Mouse (Mus musculus) embryonic fibroblast, embryonic 13.5 days (primary cell): ENCODE results near the gene Tk2. TPM values are rescaled to one million over a fixed set of nuclear protein-coding genes. Genes with fewer than 3 reads are reported as not detected.
"Not testable (repeated sequence)": the region's sequence is repeated elsewhere in the genome, so short reads cannot be mapped to it uniquely, and the experiment has no call there.

Experiments
- H3K27ac ChIP-seq: 2 replicates; pipeline ENCODE4 v1.5.1; 2012; ENCODE audit warnings: low read length, control low read depth, inconsistent platforms; ENCODE audit not compliant: insufficient read depth
- H3K4me1 ChIP-seq: 2 replicates; pipeline ENCODE4 v1.6.1; 2011; ENCODE audit warnings: low read length; ENCODE audit not compliant: control insufficient read depth, insufficient read depth
- H3K4me3 ChIP-seq: 2 replicates; pipeline ENCODE4 v1.5.1; 2011; ENCODE audit warnings: mild to moderate bottlenecking, control low read depth, low read length; ENCODE audit not compliant: insufficient read depth
- CTCF ChIP-seq: IDR thresholded peaks from 2 replicates; pipeline ENCODE4 v1.5.1; 2011; ENCODE audit warnings: mild to moderate bottlenecking, control low read depth, low read length, moderate library complexity, borderline replicate concordance; ENCODE audit not compliant: insufficient read depth
- POLR2A ChIP-seq: IDR thresholded peaks from 2 replicates; pipeline ENCODE4 v1.6.1; 2011; ENCODE audit warnings: low read depth, mild to moderate bottlenecking, control low read depth, low read length, moderate library complexity
- polyA plus RNA-seq: library from polyadenylated mRNA; stranded (reverse); fragments of >200 nt; gene quantifications from 2 replicates; pipeline ENCODE4 v1.2.4, GENCODE M21; 2011; ENCODE audit warnings: low read depth; ENCODE audit not compliant: missing spikeins, insufficient read length

Gene Tk2
- polyA plus RNA-seq: 12.8 and 16.9 TPM in 2 replicates

GRCm38 (mm10) chr8:104248276-104248675 is at the start of gene Tk2:
Tk2 (minus strand) TSS chr8:104248558.
- Histone ChIP-seq H3K27ac (no peak within 1 kb of the TSS), H3K4me1 (no peaks in the 10 kb centered on the region), H3K4me3 (peak within 1 kb of the TSS; percentile 81)
- TF ChIP-seq CTCF (no peak), POLR2A (peak; percentile 86)

- no peak overlapping the region for H3K27ac ChIP-seq
- no peaks in the 10 kb centered on the region for H3K4me1 ChIP-seq
- H3K4me3 ChIP-seq: no peak overlapping the region
- no peak for TF ChIP-seq POLR2A
- no peak for TF ChIP-seq CTCF
These were observed 46.0 kb upstream of the Tk2 start for GRCm38 (mm10) chr8:104294396-104294795.

- H3K4me1 ChIP-seq, H3K4me3 ChIP-seq, H3K27ac ChIP-seq: not testable (repeated sequence)
These were observed 44.7 kb upstream of the Tk2 start, which contains the start of gene Cmtm2a for GRCm38 (mm10) chr8:104293081-104293480. Cmtm2a (minus strand) TSS chr8:104293181.

- TF ChIP-seq CTCF (no peak), POLR2A (no peak)
- H3K4me3 ChIP-seq: no peak overlapping the region
- H3K27ac ChIP-seq: no peak overlapping the region
- H3K4me1 ChIP-seq: no peaks in the 10 kb centered on the region
These were observed 20.6 kb upstream of the Tk2 start for GRCm38 (mm10) chr8:104268937-104269440.

GRCm38 (mm10) chr8:104268368-104268767 is 20.0 kb upstream of the Tk2 start:
- no peak for TF ChIP-seq CTCF
- TF ChIP-seq POLR2A: no peak
- no peak overlapping the region for H3K27ac ChIP-seq
- no peaks in the 10 kb centered on the region for H3K4me1 ChIP-seq
- H3K4me3 ChIP-seq: no peak overlapping the region

GRCm38 (mm10) chr8:104264271-104264935 is 16.0 kb upstream of the Tk2 start:
- not testable (repeated sequence) for H3K27ac ChIP-seq, H3K4me1 ChIP-seq, H3K4me3 ChIP-seq

- not testable (repeated sequence) for H3K4me1 ChIP-seq, H3K4me3 ChIP-seq
These were observed 13.4 kb upstream of the Tk2 start for GRCm38 (mm10) chr8:104261802-104262201.

GRCm38 (mm10) chr8:104253016-104253415 is 4.7 kb upstream of the Tk2 start:
- no peak for TF ChIP-seq POLR2A
- TF ChIP-seq CTCF: no peak
- H3K4me3 ChIP-seq: no peak overlapping the region
- no peaks in the 10 kb centered on the region for H3K4me1 ChIP-seq
- no peak overlapping the region for H3K27ac ChIP-seq

More at GRCm38 (mm10) chr8:104261802-104262201, 13.4 kb upstream of the Tk2 start:
- not testable (repeated sequence) for H3K27ac ChIP-seq

- H3K4me3 ChIP-seq: peak overlapping the region; percentile 77
- H3K27ac ChIP-seq: no peak overlapping the region
- H3K4me1 ChIP-seq: no peaks in the 10 kb centered on the region
- no peak for TF ChIP-seq POLR2A
- no peak for TF ChIP-seq CTCF
These were observed 3.1 kb upstream of the Tk2 start for GRCm38 (mm10) chr8:104251461-104251860.

- H3K27ac ChIP-seq: no peak within 1 kb of the TSS
- peak; percentile 93 for TF ChIP-seq POLR2A
- TF ChIP-seq CTCF: no peak
- H3K4me1 ChIP-seq: no peaks in the 10 kb centered on the region
- H3K4me3 ChIP-seq: peak within 1 kb of the TSS; percentile 77
These were observed 2.3 kb upstream of the Tk2 start, which contains the start of gene Cklf for GRCm38 (mm10) chr8:104250439-104251367. Cklf (plus strand) TSS chr8:104250861.
